Comparison of ENCODE assay signal across 21 mouse cellular contexts in genomic region chr4:87668314-87668713, GRCm38 (mm10).
A peak's percentile ranks its signal among the peaks of the same experiment; 100 is the strongest.
DNase-seq lines count a peak whose midpoint lies in the region; ATAC-seq lines count a peak whose summit lies in the region.
"Had no signal": no experiment of that assay in that cellular context is flagged by ENCODE, and none has a peak within 500 bp of the region (broad histone marks: within the 10 kb centered on the region; RNA-seq: fewer than 3 reads in every experiment).

No protein-coding gene starts in this region.

- intact Hi-C loops in left cerebral cortex, postnatal 14 days (cut with DNase I) = no loop called here
- intact Hi-C loops in left cerebral cortex, postnatal 36 days (cut with DNase I) = no loop called here

- no peaks in the 10 kb centered on the region for H3K27me3 ChIP-seq in kidney, embryonic 14.5 days (ENCODE audit: control insufficient read depth, insufficient read depth, low read length)
- H3K27me3 ChIP-seq: heart, embryonic 13.5 days; liver, embryonic 12.5 days; lung, embryonic 15.5 days; megakaryocyte, embryonic 14.5 days had no signal

- no peak overlapping the region for H3K9ac ChIP-seq in kidney, embryonic 14.5 days (ENCODE audit: low read depth, low read length)
- H3K9ac ChIP-seq: heart, embryonic 13.5 days; liver, embryonic 12.5 days; lung, embryonic 15.5 days had no signal

- no peak overlapping the region for H3K27ac ChIP-seq in kidney, embryonic 14.5 days (ENCODE audit: low read depth, low read length)
- H3K27ac ChIP-seq: heart, embryonic 13.5 days; liver, embryonic 12.5 days; lung, embryonic 15.5 days had no signal

- no peak overlapping the region for H3K4me3 ChIP-seq in kidney, embryonic 14.5 days (ENCODE audit: low read length)
- H3K4me3 ChIP-seq: heart, embryonic 13.5 days; liver, embryonic 12.5 days; lung, embryonic 15.5 days; megakaryocyte, embryonic 14.5 days had no signal

- ATAC-seq in granulocyte monocyte progenitor cell, adult 5-6 weeks (replicated peaks; ENCODE audit: poor library complexity, severe bottlenecking) = no peak
- ATAC-seq in kidney, embryonic 14.5 days (ENCODE audit: low FRiP score, low TSS enrichment) = no peak
- ATAC-seq: CD4-positive, CD25-positive, alpha-beta regulatory T cell, adult 4 months; liver, embryonic 12.5 days; midbrain, embryonic 16.5 days had no signal

- H3K9me3 ChIP-seq in kidney, embryonic 14.5 days (ENCODE audit: control insufficient read depth, low read length) = no peaks in the 10 kb centered on the region
- H3K9me3 ChIP-seq: G1E; heart, embryonic 13.5 days; liver, embryonic 12.5 days; lung, embryonic 15.5 days; megakaryocyte, embryonic 14.5 days had no signal

- WGBS in kidney, embryonic 14.5 days = 26% methylated on average over 3 of the region's 3 CpGs

- H3K4me1 ChIP-seq in kidney, embryonic 14.5 days (ENCODE audit: control insufficient read depth, insufficient read depth, low read length) = no peaks in the 10 kb centered on the region
- H3K4me1 ChIP-seq: liver, embryonic 12.5 days; megakaryocyte, embryonic 14.5 days had no signal

- no peaks in the 10 kb centered on the region for H3K36me3 ChIP-seq in kidney, embryonic 14.5 days (ENCODE audit: control insufficient read depth, insufficient read depth, low read length)
- H3K36me3 ChIP-seq: G1E; heart, embryonic 13.5 days; liver, embryonic 12.5 days; lung, embryonic 15.5 days had no signal

- DNase-seq in cerebellum, postnatal 10 days = peak; percentile 18 to 23
- DNase-seq in cerebellum, adult 18-20 months = no peak
- peak; percentile 8 for DNase-seq in left cerebral cortex, postnatal 14 days (ENCODE audit: low spot score in 2 of 2)
- DNase-seq in left cerebral cortex, postnatal 36 days (ENCODE audit: low spot score in 2 of 2) = no peak
- peak; percentile 12 for DNase-seq in right cerebral cortex, postnatal 25 days
- DNase-seq in right cerebral cortex, postnatal 36 days (ENCODE audit: low spot score in 2 of 2) = no peak
- DNase-seq: embryo, embryonic 11 days; gastrocnemius, postnatal 25 days; heart, postnatal 36 days; kidney, adult 9 months; kidney, postnatal 4 days; thymus, postnatal 4 days had no signal

- H3K4me2 ChIP-seq in kidney, embryonic 14.5 days (replicated peaks; ENCODE audit: low read depth, low read length) = no peak overlapping the region
- H3K4me2 ChIP-seq: heart, embryonic 13.5 days; liver, embryonic 12.5 days; lung, embryonic 15.5 days had no signal

Comparison
In these comparisons a context has a peak if more than half of its experiments do, and no peak if none do; other contexts are left out.
1. DNase-seq: peak in cerebellum, postnatal 10 days (2 of 2), left cerebral cortex, postnatal 14 days (2 of 2) and right cerebral cortex, postnatal 25 days (single experiment); none in cerebellum, adult 18-20 months (0 of 2), left cerebral cortex, postnatal 36 days (0 of 2) and right cerebral cortex, postnatal 36 days (0 of 2).